Mouse (Mus musculus): ENCODE data around the gene Atp9a.

- TF ChIP-seq CTCF (IDR thresholded peaks at IDR 0.05; ENCODE audit: low read depth, low read length): no peak
- no peak for TF ChIP-seq EP300 (IDR thresholded peaks at IDR 0.05; ENCODE audit: insufficient read depth, low read depth, low read length)
- no peak for TF ChIP-seq POLR2A (IDR thresholded peaks at IDR 0.05; ENCODE audit: insufficient read depth, low read length)
These were observed 94.0 kb downstream of the Atp9a start for GRCm38 (mm10) chr2:168648171-168648570.
